Mouse (Mus musculus) stomach, embryonic 14.5 days (tissue): ENCODE data around the gene Cend1. TPM values are rescaled to one million over a fixed set of nuclear protein-coding genes. Genes with fewer than 3 reads are reported as not detected.
A peak's percentile ranks its signal among the peaks of the same experiment; 100 is the strongest.

Experiments used
- ATAC-seq: fragments of 200-750 bp; cut with Nextera tagmentation; 2 replicates; pipeline ENCODE4 v1.8.0; 2017; ENCODE audit warnings: low read depth, moderate TSS enrichment; ENCODE audit not compliant: insufficient number of reproducible peaks, insufficient read depth, low FRiP score
- H3K27ac ChIP-seq: fragments of 300-500 bp; sonication (generic); 2 replicates; pipeline ENCODE4 v1.5.1; 2014; ENCODE audit warnings: mild to moderate bottlenecking, low read length, moderate library complexity, mixed read lengths
- H3K27me3 ChIP-seq: fragments of 300-500 bp; sonication (generic); 2 replicates; pipeline ENCODE4 v1.6.1; 2014; ENCODE audit warnings: low read length, control low read depth, mixed read lengths; ENCODE audit not compliant: control insufficient read depth, insufficient read depth
- H3K36me3 ChIP-seq: fragments of 300-500 bp; sonication (generic); 2 replicates; pipeline ENCODE4 v1.6.1; 2014; ENCODE audit warnings: mild to moderate bottlenecking, control low read depth, low read length, moderate library complexity, mixed read lengths; ENCODE audit not compliant: control insufficient read depth, insufficient read depth
- H3K4me1 ChIP-seq: fragments of 300-500 bp; sonication (generic); 2 replicates; pipeline ENCODE4 v1.6.1; 2014; ENCODE audit warnings: low read length, control low read depth, mixed read lengths; ENCODE audit not compliant: control insufficient read depth, insufficient read depth
- H3K4me2 ChIP-seq: fragments of 300-500 bp; sonication (generic); replicated peaks from 2 replicates; pipeline ENCODE4 v1.6.1; 2014; ENCODE audit warnings: low read depth, low read length, control low read depth
- H3K4me3 ChIP-seq: fragments of 300-500 bp; sonication (generic); 2 replicates; pipeline ENCODE4 v1.5.1; 2014; ENCODE audit warnings: low read depth, low read length, control low read depth
- H3K9ac ChIP-seq: fragments of 300-500 bp; sonication (generic); replicated peaks from 2 replicates; pipeline ENCODE4 v1.6.1; 2014; ENCODE audit warnings: low read depth, mild to moderate bottlenecking, control low read depth, low read length, moderate library complexity, mixed read lengths
- H3K9me3 ChIP-seq: fragments of 300-500 bp; sonication (generic); 2 replicates; pipeline ENCODE4 v1.6.1; 2016; ENCODE audit warnings: low read depth, low read length, control low read depth; ENCODE audit not compliant: control insufficient read depth
- WGBS: fragments of 180-500 bp; shearing (Covaris S2); extraction: QIAGEN DNeasy Blood & Tissue Kit; methylation state at CpG from one replicate; pipeline ENCODE4 v1.1.7; 2014; 5-methylcytosine and 5-hydroxymethylcytosine counted together
- polyA plus RNA-seq: library from polyadenylated mRNA; unstranded; fragments of >200 nt; fragmentation: Nextera tagmentation; extraction: Ambion mirVana; gene quantifications from 2 replicates; pipeline ENCODE4 v1.2.1, GENCODE M21; 2014

The Cend1 gene
- polyA plus RNA-seq, 1 experiment from 2014 or later: 1.9 TPM

GRCm38 (mm10) chr7:141443081-141443821 is 14.0 kb upstream of the Cend1 start:
- 13% methylated on average over 12 of the region's 12 CpGs for WGBS
- Histone ChIP-seq H3K4me2 (peak overlapping the region; percentile 65), H3K9ac (peak overlapping the region; percentile 60), H3K9me3 (no peaks in the 10 kb centered on the region), H3K4me1 (peaks cover 19% of the 10 kb centered on the region), H3K27me3 (no peaks in the 10 kb centered on the region), H3K27ac (peak overlapping the region; percentile 63; the same call in 1 of the 2 replicates), H3K36me3 (peaks cover 12% of the 10 kb centered on the region; the same call in 1 of the 2 replicates), H3K4me3 (peak overlapping the region; percentile 42)
- ATAC-seq: peak; percentile 10; the same call in 1 of the 2 replicates

- Histone ChIP-seq H3K36me3 (peaks cover 15% of the 10 kb centered on the region; the same call in 1 of the 2 replicates), H3K27ac (no peak overlapping the region), H3K4me1 (peaks cover 17% of the 10 kb centered on the region; the same call in 1 of the 2 replicates), H3K9ac (peak overlapping the region; percentile 60; the same call in 1 of the 2 replicates), H3K4me3 (no peak overlapping the region), H3K27me3 (no peaks in the 10 kb centered on the region), H3K4me2 (peak overlapping the region; percentile 65), H3K9me3 (no peaks in the 10 kb centered on the region)
- 91% methylated on average over 13 of the region's 13 CpGs for WGBS
- no peak for ATAC-seq
These were observed 12.9 kb upstream of the Cend1 start for GRCm38 (mm10) chr7:141442199-141442598.

- Histone ChIP-seq H3K4me3 (no peak overlapping the region), H3K9me3 (no peaks in the 10 kb centered on the region), H3K9ac (no peak overlapping the region), H3K4me1 (peaks cover 23% of the 10 kb centered on the region; the same call in 1 of the 2 replicates), H3K27me3 (no peaks in the 10 kb centered on the region), H3K36me3 (peaks cover 15% of the 10 kb centered on the region; the same call in 1 of the 2 replicates), H3K27ac (no peak overlapping the region), H3K4me2 (no peak overlapping the region)
- 89% methylated on average over 9 of the region's 9 CpGs for WGBS
- no peak for ATAC-seq
These were observed 12.2 kb upstream of the Cend1 start for GRCm38 (mm10) chr7:141441460-141441859.

GRCm38 (mm10) chr7:141440613-141441012 is 11.3 kb upstream of the Cend1 start:
- Histone ChIP-seq H3K36me3 (peaks cover 15% of the 10 kb centered on the region; the same call in 1 of the 2 replicates), H3K27ac (no peak overlapping the region), H3K9ac (no peak overlapping the region), H3K4me1 (peaks cover 32% of the 10 kb centered on the region; the same call in 1 of the 2 replicates), H3K4me2 (no peak overlapping the region), H3K9me3 (no peaks in the 10 kb centered on the region), H3K27me3 (no peaks in the 10 kb centered on the region), H3K4me3 (no peak overlapping the region)
- ATAC-seq: no peak
- WGBS: 30% methylated on average over 6 of the region's 6 CpGs

GRCm38 (mm10) chr7:141439811-141440210 is 10.5 kb upstream of the Cend1 start:
- Histone ChIP-seq H3K36me3 (peaks cover 15% of the 10 kb centered on the region; the same call in 1 of the 2 replicates), H3K27me3 (no peaks in the 10 kb centered on the region), H3K9me3 (no peaks in the 10 kb centered on the region), H3K4me3 (no peak overlapping the region), H3K9ac (no peak overlapping the region), H3K4me1 (peaks cover 37% of the 10 kb centered on the region; the same call in 1 of the 2 replicates), H3K4me2 (no peak overlapping the region), H3K27ac (no peak overlapping the region)
- WGBS: 91% methylated on average over 11 of the region's 11 CpGs
- ATAC-seq: no peak

GRCm38 (mm10) chr7:141439140-141439679 is 9.9 kb upstream of the Cend1 start:
- Histone ChIP-seq H3K4me3 (no peak overlapping the region), H3K9ac (no peak overlapping the region), H3K27ac (no peak overlapping the region), H3K4me2 (no peak overlapping the region), H3K36me3 (peaks cover 15% of the 10 kb centered on the region; the same call in 1 of the 2 replicates), H3K27me3 (no peaks in the 10 kb centered on the region), H3K9me3 (no peaks in the 10 kb centered on the region), H3K4me1 (peaks cover 36% of the 10 kb centered on the region; the same call in 1 of the 2 replicates)
- no peak for ATAC-seq
- WGBS: 93% methylated on average over 10 of the region's 10 CpGs

GRCm38 (mm10) chr7:141438201-141438968 is 9.1 kb upstream of the Cend1 start:
- no peak overlapping the region for H3K27ac ChIP-seq
- no peaks in the 10 kb centered on the region for H3K9me3 ChIP-seq
- no peaks in the 10 kb centered on the region for H3K27me3 ChIP-seq
- H3K4me2 ChIP-seq: no peak overlapping the region
- no peak overlapping the region for H3K4me3 ChIP-seq
- WGBS: 92% methylated on average over 12 of the region's 12 CpGs
- H3K36me3 ChIP-seq: peaks cover 15% of the 10 kb centered on the region; the same call in 1 of the 2 replicates
- no peak overlapping the region for H3K9ac ChIP-seq
- H3K4me1 ChIP-seq: peaks cover 35% of the 10 kb centered on the region
- no peak for ATAC-seq
